Mouse (Mus musculus): ENCODE measurements at regions not wholly inside any gene's neighbourhood (a gene's known extent, or its start where the extent isn't known, plus 50 kb on each side); places are given as distances from the start of the nearest gene placed in this dataset.
"Not testable (repeated sequence)": the region's sequence is repeated elsewhere in the genome, so short reads cannot be mapped to it uniquely, and the experiment has no call there.

- DNase-seq (ENCODE audit: low spot score), result no peak
These were observed 243.9 kb downstream of the AI429214 start for GRCm38 (mm10) chr8:37237306-37237705.

GRCm38 (mm10) chr8:37239354-37239753, 245.9 kb downstream of the AI429214 start:
- DNase-seq (ENCODE audit: low spot score), result no peak

- not testable (repeated sequence) for DNase-seq (ENCODE audit: low spot score)
These were observed 257.8 kb downstream of the AI429214 start for GRCm38 (mm10) chr8:37251234-37251633.

- no peak for DNase-seq (ENCODE audit: low spot score)
These were observed 297.9 kb downstream of the AI429214 start for GRCm38 (mm10) chr8:37291069-37291850.

All from yolk sac, embryonic 10.5 days (tissue).